Mouse (Mus musculus) olfactory bulb, adult 2 months (tissue): ENCODE data around the gene Ap1b1. TPM values are rescaled to one million over a fixed set of nuclear protein-coding genes. Genes with fewer than 3 reads are reported as not detected.
A peak's percentile ranks its signal among the peaks of the same experiment; 100 is the strongest.

ENCODE experiments used
- H3K27ac ChIP-seq: fragments of 200-500 bp; 2 replicates; pipeline ENCODE4 v1.5.1; 2012; ENCODE audit warnings: low read depth, low read length; ENCODE audit not compliant: insufficient read depth
- H3K4me1 ChIP-seq: fragments of 200-500 bp; 2 replicates; pipeline ENCODE4 v1.6.1; 2012; ENCODE audit warnings: low read length; ENCODE audit not compliant: control insufficient read depth, insufficient read depth
- H3K4me3 ChIP-seq: fragments of 200-500 bp; 2 replicates; pipeline ENCODE4 v1.5.1; 2012; ENCODE audit warnings: mild to moderate bottlenecking, low read depth, low read length, moderate library complexity; ENCODE audit not compliant: insufficient read depth
- CTCF ChIP-seq: fragments of 200-500 bp; IDR thresholded peaks from 2 replicates; pipeline ENCODE4 v1.5.1; 2012; ENCODE audit warnings: low read depth, mild to moderate bottlenecking, low read length, moderate library complexity; ENCODE audit not compliant: insufficient read depth
- POLR2A ChIP-seq: fragments of 200-500 bp; IDR thresholded peaks from 2 replicates; pipeline ENCODE4 v1.6.1; 2012; ENCODE audit warnings: mild to moderate bottlenecking, low read depth, low read length, moderate library complexity; ENCODE audit not compliant: insufficient read depth
- WGBS: fragments of 180-500 bp; shearing (Covaris S2); methylation state at CpG from one replicate; pipeline ENCODE4 v1.1.7; 2018; 5-methylcytosine and 5-hydroxymethylcytosine counted together
- polyA plus RNA-seq: library from polyadenylated mRNA; stranded (reverse); fragments of >200 nt; gene quantifications from 2 replicates; pipeline ENCODE4 v1.2.4, GENCODE M21; 2012; ENCODE audit warnings: low replicate concordance; ENCODE audit not compliant: missing spikeins, insufficient read depth, insufficient read length

The Ap1b1 gene
- polyA plus RNA-seq, 1 experiment = not detected

- H3K27ac ChIP-seq = no peak overlapping the region
- no peak for TF ChIP-seq CTCF
- no peak for TF ChIP-seq POLR2A
- H3K4me3 ChIP-seq = no peak overlapping the region
- WGBS = 67% methylated on average over 23 of the region's 23 CpGs
- H3K4me1 ChIP-seq = peaks cover 47% of the 10 kb centered on the region
Measured at GRCm38 (mm10) chr11:5055945-5056938, 69.6 kb downstream of the Ap1b1 start.

DNA sequence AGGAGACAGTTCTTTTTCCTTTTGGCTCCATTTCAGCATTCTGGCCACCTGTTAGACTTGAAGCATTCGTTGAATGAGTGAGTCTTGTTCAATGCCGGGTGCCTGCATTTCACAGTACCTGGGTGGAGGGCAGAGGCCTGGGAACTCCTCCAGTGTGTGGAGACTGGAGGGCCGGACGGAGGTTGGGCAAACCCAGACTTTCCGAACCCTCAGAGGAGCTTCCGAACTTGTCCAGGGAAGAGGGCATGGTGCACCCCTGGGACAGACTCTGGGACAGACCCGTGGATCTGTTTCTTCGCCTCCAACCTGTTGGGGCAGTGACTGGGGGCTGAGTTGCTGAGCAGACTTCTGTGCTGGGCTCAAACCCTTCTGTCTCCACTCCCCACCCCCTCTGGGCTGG, 70.4 kb downstream of the Ap1b1 start:
- TF ChIP-seq CTCF (no peak), POLR2A (no peak)
- Histone ChIP-seq H3K4me3 (no peak overlapping the region), H3K4me1 (peaks cover 54% of the 10 kb centered on the region), H3K27ac (no peak overlapping the region)
- 73% methylated on average over 8 of the region's 8 CpGs for WGBS

DNA sequence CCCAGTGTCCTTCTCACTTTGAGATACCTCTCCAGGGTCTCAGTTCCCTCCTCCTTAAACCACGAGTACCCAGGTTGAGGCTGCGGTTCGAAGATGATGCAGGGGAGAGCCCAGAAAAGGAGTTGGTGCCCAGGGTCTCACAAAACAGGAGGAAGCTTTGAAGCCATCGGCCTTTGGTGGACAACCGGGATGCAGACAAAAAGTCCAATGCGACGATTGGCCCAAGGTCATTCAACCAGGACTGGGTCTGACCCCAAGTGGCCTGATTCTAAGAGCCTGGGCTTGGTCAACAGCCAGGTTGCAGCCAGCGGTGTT, 70.9 kb downstream of the Ap1b1 start:
- H3K27ac ChIP-seq = no peak overlapping the region
- WGBS = 38% methylated on average over 8 of the region's 8 CpGs
- TF ChIP-seq CTCF = no peak
- TF ChIP-seq POLR2A = no peak
- H3K4me1 ChIP-seq = peaks cover 58% of the 10 kb centered on the region
- peak overlapping the region; percentile 55 for H3K4me3 ChIP-seq

DNA sequence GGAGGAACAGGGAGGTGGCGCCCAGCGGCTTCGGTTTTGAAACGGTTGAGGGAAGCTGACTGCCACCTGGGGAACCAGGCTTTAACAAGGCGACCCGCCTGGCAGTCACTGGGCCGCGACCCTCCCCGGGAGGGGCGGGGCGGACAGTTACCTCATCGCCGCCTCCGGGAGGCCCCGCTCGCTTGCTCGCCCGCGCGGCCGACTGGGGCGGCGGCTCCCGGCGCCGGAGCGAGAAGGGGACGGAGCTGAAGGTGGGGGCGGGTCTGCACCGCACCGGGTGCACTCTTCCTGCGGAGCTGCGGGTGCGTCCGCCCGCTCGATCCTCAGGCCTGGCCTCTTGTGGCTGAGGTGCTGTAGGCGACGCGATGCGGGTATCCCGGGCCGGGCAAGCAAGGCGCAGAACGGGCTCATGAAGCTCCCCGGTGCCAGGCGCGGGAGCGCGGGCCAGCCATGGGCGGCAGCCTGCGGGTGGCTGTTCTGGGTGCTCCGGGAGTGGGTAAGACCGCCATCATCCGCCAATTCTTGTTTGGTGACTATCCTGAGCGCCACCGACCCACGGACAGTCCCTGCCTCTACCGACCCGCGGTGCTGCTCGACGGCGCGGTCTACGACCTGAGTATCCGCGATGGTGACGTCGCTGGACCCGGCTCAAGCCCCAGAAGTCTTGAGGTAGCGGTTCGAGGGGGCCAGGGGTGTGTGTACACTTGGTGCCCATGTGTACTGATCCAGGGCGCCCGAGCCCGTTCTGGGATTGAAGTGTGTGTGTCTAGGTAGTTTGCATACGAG, 71.4 kb downstream of the Ap1b1 start, which contains the start of gene Rasl10a:
TSS of gene Rasl10a (plus strand) at position 273 of the 786 bp plus-strand sequence.
- peak within 1 kb of the TSS; percentile 55 for H3K4me3 ChIP-seq
- H3K4me1 ChIP-seq = peaks cover 64% of the 10 kb centered on the region
- TF ChIP-seq CTCF = no peak
- TF ChIP-seq POLR2A = no peak
- 2% methylated on average over 77 of the region's 77 CpGs for WGBS
- H3K27ac ChIP-seq = no peak within 1 kb of the TSS

- 35% methylated on average over 9 of the region's 9 CpGs for WGBS
- TF ChIP-seq CTCF = no peak
- TF ChIP-seq POLR2A = no peak
- Histone ChIP-seq H3K27ac (no peak overlapping the region), H3K4me3 (peak overlapping the region; percentile 55), H3K4me1 (peaks cover 71% of the 10 kb centered on the region)
Measured at GRCm38 (mm10) chr11:5058783-5059182, 72.2 kb downstream of the Ap1b1 start.

GRCm38 (mm10) chr11:5059230-5059629, 72.6 kb downstream of the Ap1b1 start:
- WGBS = 30% methylated on average over 14 of the region's 14 CpGs
- peaks cover 76% of the 10 kb centered on the region for H3K4me1 ChIP-seq
- no peak overlapping the region for H3K27ac ChIP-seq
- TF ChIP-seq POLR2A = no peak
- TF ChIP-seq CTCF = no peak
- H3K4me3 ChIP-seq = peak overlapping the region; percentile 55

- WGBS = 15% methylated on average over 27 of the region's 27 CpGs
- no peak overlapping the region for H3K4me3 ChIP-seq
- H3K27ac ChIP-seq = no peak overlapping the region
- TF ChIP-seq CTCF = peak; percentile 95
- no peak for TF ChIP-seq POLR2A
- H3K4me1 ChIP-seq = peaks cover 78% of the 10 kb centered on the region
Measured at GRCm38 (mm10) chr11:5059704-5060156, 73.1 kb downstream of the Ap1b1 start.

DNA sequence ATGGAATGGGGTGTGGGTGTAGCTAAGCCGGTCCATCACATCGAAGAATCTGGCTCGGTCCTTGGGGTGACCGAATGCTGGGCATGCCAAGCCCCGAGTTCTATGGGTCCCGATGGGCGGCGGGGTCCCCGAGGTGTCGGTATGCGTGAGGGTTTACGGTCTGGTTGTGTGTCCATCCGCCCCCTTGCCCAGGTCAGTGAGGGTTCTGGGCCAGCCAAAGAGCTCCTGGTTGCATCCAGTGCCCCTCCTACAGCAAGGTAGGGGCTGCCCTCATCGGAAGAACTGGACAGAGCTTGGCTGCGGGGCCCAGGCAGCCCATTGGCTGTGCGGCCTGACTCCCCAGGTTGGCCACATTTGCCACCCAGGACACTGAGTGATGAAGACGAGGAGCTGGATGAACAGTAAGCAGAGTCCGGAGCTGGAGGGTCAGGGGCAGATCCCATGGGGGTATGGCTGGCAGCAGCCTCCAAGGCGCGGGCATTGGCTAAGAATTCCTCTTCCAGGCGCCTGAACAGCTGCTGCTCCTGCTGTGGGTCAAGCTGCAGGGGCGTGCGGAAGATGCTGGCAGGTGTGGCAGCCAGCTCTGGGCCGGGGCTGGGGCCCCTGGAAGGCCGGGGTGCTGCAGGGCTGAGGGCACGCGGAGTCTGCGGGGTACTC, 74.3 kb downstream of the Ap1b1 start:
- peak overlapping the region; percentile 41 for H3K4me3 ChIP-seq
- TF ChIP-seq CTCF (no peak), POLR2A (no peak)
- 69% methylated on average over 28 of the region's 28 CpGs for WGBS
- peaks cover 78% of the 10 kb centered on the region for H3K4me1 ChIP-seq
- peak overlapping the region; percentile 8; the same call in 1 of the 2 replicates for H3K27ac ChIP-seq
